Mouse (Mus musculus) heart, postnatal 0 days (tissue): ENCODE data around the gene Olfr522.

Source experiments
- CTCF ChIP-seq: IDR thresholded peaks from 2 replicates; pipeline ENCODE4 v1.5.1; 2016; ENCODE audit warnings: antibody characterized with exemption, control low read depth, low read depth
- EP300 ChIP-seq: IDR thresholded peaks from 2 replicates; pipeline ENCODE4 v1.6.1; 2016; ENCODE audit warnings: antibody characterized with exemption, low read depth

- no peak for TF ChIP-seq CTCF
- TF ChIP-seq EP300: no peak
Observed at GRCm38 (mm10) chr7:140111943-140112342, 52.6 kb downstream of the Olfr522 start.
